Mouse (Mus musculus) heart, embryonic 16.5 days (tissue): ENCODE results near the gene Gusb. TPM values are rescaled to one million over a fixed set of nuclear protein-coding genes. Genes with fewer than 3 reads are reported as not detected.

Experiments
- ATAC-seq: fragments of 200-750 bp; cut with Nextera tagmentation; replicated peaks from 2 replicates; pipeline ENCODE4 v1.8.0; 2017; ENCODE audit warnings: moderate number of reproducible peaks; ENCODE audit not compliant: insufficient read depth, low FRiP score; ENCODE audit errors: extremely low read depth
- H3K27ac ChIP-seq: fragments of 300-500 bp; sonication (generic); 2 replicates; pipeline ENCODE4 v1.5.1; 2014; ENCODE audit warnings: mild to moderate bottlenecking, low read length, control low read depth, moderate library complexity
- H3K27me3 ChIP-seq: fragments of 300-500 bp; sonication (generic); 2 replicates; pipeline ENCODE4 v1.6.1; 2014; ENCODE audit warnings: low read length, mixed read lengths; ENCODE audit not compliant: control insufficient read depth, insufficient read depth
- H3K36me3 ChIP-seq: fragments of 300-500 bp; sonication (generic); 2 replicates; pipeline ENCODE4 v1.6.1; 2014; ENCODE audit not compliant: control insufficient read depth, insufficient read depth
- H3K4me1 ChIP-seq: fragments of 300-500 bp; sonication (generic); 2 replicates; pipeline ENCODE4 v1.6.1; 2014; ENCODE audit warnings: low read length, mixed read lengths; ENCODE audit not compliant: control insufficient read depth, insufficient read depth
- H3K4me2 ChIP-seq: fragments of 300-500 bp; sonication (generic); 2 replicates; pipeline ENCODE4 v1.6.1; 2014; ENCODE audit warnings: low read depth, mild to moderate bottlenecking, control low read depth, low read length
- H3K4me3 ChIP-seq: fragments of 300-500 bp; sonication (generic); 2 replicates; pipeline ENCODE4 v1.5.1; 2014; ENCODE audit warnings: mild to moderate bottlenecking, control low read depth, low read length
- H3K9ac ChIP-seq: fragments of 300-500 bp; sonication (generic); 2 replicates; pipeline ENCODE4 v1.6.1; 2014; ENCODE audit warnings: low read length, control low read depth
- H3K9me3 ChIP-seq: fragments of 300-500 bp; sonication (generic); replicated peaks from 2 replicates; pipeline ENCODE4 v1.6.1; 2016; ENCODE audit warnings: low read length; ENCODE audit not compliant: control insufficient read depth
- WGBS: fragments of 180-500 bp; shearing (Covaris S2); extraction: QIAGEN DNeasy Blood & Tissue Kit; methylation state at CpG from one replicate; pipeline ENCODE4 v1.1.7; 2014; 5-methylcytosine and 5-hydroxymethylcytosine counted together
- polyA plus RNA-seq: library from polyadenylated mRNA; unstranded; fragments of >200 nt; fragmentation: Nextera tagmentation; extraction: Ambion mirVana; gene quantifications from 2 replicates; pipeline ENCODE4 v1.2.1, GENCODE M21; 2015

The Gusb gene
- polyA plus RNA-seq, 1 experiment from 2014 or later: 36.8 TPM

DNA sequence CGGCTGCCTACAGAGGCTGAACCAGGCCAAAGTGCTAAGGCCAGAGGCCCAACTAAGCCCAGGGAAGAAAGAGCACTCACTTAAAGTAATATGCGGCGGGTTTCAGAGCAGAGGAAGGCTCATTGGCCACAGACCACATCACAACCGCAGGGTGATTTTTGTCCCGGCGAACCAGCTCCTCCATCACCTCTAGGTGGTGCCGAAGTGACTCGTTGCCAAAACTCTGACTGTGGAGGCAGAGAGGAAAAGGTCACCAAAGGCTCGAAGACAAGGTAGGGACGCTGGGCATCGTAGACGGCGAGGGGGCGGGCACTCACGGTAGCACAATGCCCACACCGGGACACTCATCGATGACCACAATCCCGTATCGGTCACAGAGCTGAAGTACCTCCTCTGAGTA is 5.1 kb downstream of the Gusb start:
- H3K36me3 ChIP-seq: peaks cover 6% of the 10 kb centered on the region; the same call in 1 of the 2 replicates
- H3K9ac ChIP-seq: no peak overlapping the region
- no peak overlapping the region for H3K4me2 ChIP-seq
- no peaks in the 10 kb centered on the region for H3K27me3 ChIP-seq
- no peak overlapping the region for H3K27ac ChIP-seq
- peaks cover 6% of the 10 kb centered on the region for H3K4me1 ChIP-seq
- WGBS: 61% methylated on average over 19 of the region's 19 CpGs
- ATAC-seq: no peak
- no peak overlapping the region for H3K4me3 ChIP-seq
- H3K9me3 ChIP-seq: no peaks in the 10 kb centered on the region

DNA sequence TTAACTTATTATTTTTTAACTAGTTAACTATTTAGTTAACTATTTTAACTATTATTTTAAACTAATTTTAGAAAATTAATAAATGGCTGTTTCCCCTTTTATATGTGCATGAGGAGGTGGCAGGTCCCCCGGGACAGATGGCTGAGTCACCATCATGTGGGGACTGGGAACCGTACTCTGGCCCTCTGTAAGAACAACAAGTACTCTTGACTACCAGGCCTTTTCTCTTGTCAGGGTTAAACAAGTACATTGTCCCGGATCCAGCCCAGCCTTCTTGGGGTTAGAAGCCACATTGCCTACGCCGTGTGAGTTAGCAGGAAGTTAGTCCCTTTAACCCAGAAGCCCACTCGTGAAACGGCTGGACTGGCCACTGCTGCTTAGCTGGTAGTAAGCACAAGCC is 7.9 kb downstream of the Gusb start:
- no peak for ATAC-seq
- H3K4me3 ChIP-seq: no peak overlapping the region
- no peak overlapping the region for H3K27ac ChIP-seq
- H3K4me1 ChIP-seq: no peaks in the 10 kb centered on the region
- no peak overlapping the region for H3K4me2 ChIP-seq
- WGBS: 87% methylated on average over 7 of the region's 7 CpGs
- H3K36me3 ChIP-seq: peaks cover 6% of the 10 kb centered on the region; the same call in 1 of the 2 replicates
- H3K9ac ChIP-seq: no peak overlapping the region
- no peaks in the 10 kb centered on the region for H3K9me3 ChIP-seq
- H3K27me3 ChIP-seq: no peaks in the 10 kb centered on the region

DNA sequence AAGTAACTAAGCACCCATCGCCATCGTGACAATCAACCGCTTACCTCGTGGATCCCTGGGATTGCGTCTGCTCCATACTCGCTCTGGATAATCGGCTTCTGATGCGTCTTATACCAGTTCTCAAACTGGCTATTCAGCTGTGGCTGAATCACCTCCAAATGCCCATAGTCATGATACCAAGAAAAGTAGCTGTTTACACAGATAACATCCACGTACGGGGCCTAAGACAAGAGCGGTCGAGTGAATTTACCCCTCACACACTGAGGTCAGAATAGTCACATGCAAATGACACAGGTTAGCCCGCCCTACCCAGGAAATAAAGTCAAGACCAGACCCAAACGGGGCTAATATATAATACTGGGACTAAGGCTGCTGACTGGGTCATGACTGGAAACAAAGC is 9.5 kb downstream of the Gusb start:
- Histone ChIP-seq H3K27ac (no peak overlapping the region), H3K9me3 (no peaks in the 10 kb centered on the region), H3K27me3 (no peaks in the 10 kb centered on the region), H3K4me1 (no peaks in the 10 kb centered on the region), H3K36me3 (peaks cover 6% of the 10 kb centered on the region), H3K4me3 (no peak overlapping the region), H3K4me2 (no peak overlapping the region), H3K9ac (no peak overlapping the region)
- no peak for ATAC-seq
- WGBS: 92% methylated on average over 14 of the region's 14 CpGs

- WGBS: 88% methylated on average over 5 of the region's 5 CpGs
- Histone ChIP-seq H3K4me3 (no peak overlapping the region), H3K4me2 (no peak overlapping the region), H3K9ac (no peak overlapping the region), H3K36me3 (peaks cover 10% of the 10 kb centered on the region), H3K4me1 (no peaks in the 10 kb centered on the region), H3K9me3 (no peaks in the 10 kb centered on the region), H3K27ac (no peak overlapping the region), H3K27me3 (no peaks in the 10 kb centered on the region)
- no peak for ATAC-seq
Measured at GRCm38 (mm10) chr5:129991898-129992297, 11.0 kb downstream of the Gusb start.

- H3K4me1 ChIP-seq: no peaks in the 10 kb centered on the region
- H3K4me3 ChIP-seq: no peak overlapping the region
- H3K36me3 ChIP-seq: peaks cover 4% of the 10 kb centered on the region
- 76% methylated on average over 13 of the region's 13 CpGs for WGBS
- ATAC-seq: no peak
- no peak overlapping the region for H3K9ac ChIP-seq
- H3K9me3 ChIP-seq: no peaks in the 10 kb centered on the region
- no peak overlapping the region for H3K27ac ChIP-seq
- H3K27me3 ChIP-seq: no peaks in the 10 kb centered on the region
- no peak overlapping the region for H3K4me2 ChIP-seq
Measured at GRCm38 (mm10) chr5:129989376-129989775, 13.5 kb downstream of the Gusb start.

DNA sequence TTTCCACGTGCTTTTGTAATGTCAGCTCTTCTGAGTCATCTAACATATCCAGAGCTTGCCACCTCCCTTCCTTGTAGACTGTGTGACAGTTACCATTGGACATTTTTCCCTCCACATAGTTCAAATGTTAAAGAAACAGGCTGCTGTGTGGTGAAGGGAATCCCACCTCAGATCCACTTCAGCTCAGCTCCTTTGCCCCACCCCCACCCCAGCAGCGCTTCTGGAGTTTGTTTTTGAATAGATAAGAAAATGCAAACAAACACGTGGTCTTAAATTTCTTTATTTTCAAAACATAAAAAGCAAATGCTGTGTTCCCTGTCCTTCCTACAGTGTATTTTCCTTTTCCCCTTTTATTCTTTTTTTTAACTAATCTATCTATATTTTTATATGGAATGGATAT is 22.6 kb downstream of the Gusb start:
- 36% methylated on average over 3 of the region's 3 CpGs for WGBS
- Histone ChIP-seq H3K36me3 (peaks cover 8% of the 10 kb centered on the region), H3K4me3 (no peak overlapping the region), H3K27ac (no peak overlapping the region), H3K4me1 (no peaks in the 10 kb centered on the region; the same call in 1 of the 2 replicates), H3K9ac (no peak overlapping the region), H3K27me3 (no peaks in the 10 kb centered on the region), H3K4me2 (no peak overlapping the region), H3K9me3 (no peaks in the 10 kb centered on the region)
- ATAC-seq: no peak

DNA sequence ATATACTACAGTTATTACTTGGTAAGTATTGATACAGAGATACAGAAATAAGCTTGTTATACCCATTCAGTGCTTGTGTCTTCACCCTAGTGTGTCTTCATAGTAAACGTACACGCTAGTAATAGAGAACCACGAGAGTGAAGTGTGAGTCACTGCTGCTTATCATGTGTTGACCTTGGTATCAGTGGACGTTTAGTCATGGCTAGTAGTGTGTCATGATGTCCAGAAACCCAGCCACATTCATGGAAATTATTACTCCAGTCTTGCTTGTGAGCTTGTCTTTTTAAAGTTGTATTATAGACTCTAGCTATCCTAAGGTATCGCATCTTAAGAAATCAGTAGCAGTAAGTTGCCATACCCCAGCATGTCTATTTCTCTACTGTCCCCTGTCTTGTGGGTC is 24.2 kb downstream of the Gusb start:
- no peak for ATAC-seq
- H3K36me3 ChIP-seq: peaks cover 8% of the 10 kb centered on the region
- WGBS: 42% methylated on average over 5 of the region's 5 CpGs
- H3K9ac ChIP-seq: no peak overlapping the region
- no peaks in the 10 kb centered on the region for H3K9me3 ChIP-seq
- no peak overlapping the region for H3K4me3 ChIP-seq
- H3K27ac ChIP-seq: no peak overlapping the region
- H3K4me2 ChIP-seq: no peak overlapping the region
- no peaks in the 10 kb centered on the region; the same call in 1 of the 2 replicates for H3K4me1 ChIP-seq
- H3K27me3 ChIP-seq: no peaks in the 10 kb centered on the region

- H3K27ac ChIP-seq: no peak overlapping the region
- H3K4me3 ChIP-seq: no peak overlapping the region
- peaks cover 2% of the 10 kb centered on the region; the same call in 1 of the 2 replicates for H3K36me3 ChIP-seq
- no peaks in the 10 kb centered on the region for H3K27me3 ChIP-seq
- H3K9me3 ChIP-seq: no peaks in the 10 kb centered on the region
- no peak overlapping the region for H3K9ac ChIP-seq
- ATAC-seq: no peak
- no peaks in the 10 kb centered on the region; the same call in 1 of the 2 replicates for H3K4me1 ChIP-seq
- WGBS: 84% methylated on average over 4 of the region's 4 CpGs
- no peak overlapping the region for H3K4me2 ChIP-seq
Measured at GRCm38 (mm10) chr5:129977768-129978167, 25.1 kb downstream of the Gusb start.

DNA sequence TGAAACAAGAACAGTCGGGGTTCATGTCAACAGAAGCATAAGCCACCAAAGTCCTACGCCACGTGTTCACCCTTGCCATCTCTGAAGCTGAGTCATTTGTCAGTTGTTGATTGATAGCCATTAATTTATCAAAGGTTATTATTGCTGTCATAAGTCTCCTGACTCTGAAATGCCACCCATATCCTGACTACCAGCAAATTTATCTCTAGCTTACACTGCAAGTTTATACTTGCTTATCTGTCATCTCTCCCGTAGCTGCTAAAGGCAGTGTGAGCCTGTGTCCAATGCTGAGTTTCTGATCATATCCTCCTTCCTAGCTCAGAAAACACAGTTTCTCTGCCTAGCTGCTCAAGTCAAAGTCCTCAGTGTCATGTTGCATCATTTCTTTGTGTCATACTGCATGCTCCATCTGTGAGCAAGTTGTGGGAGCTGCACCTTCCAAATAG is 28.0 kb downstream of the Gusb start:
- no peak overlapping the region for H3K4me2 ChIP-seq
- no peak overlapping the region for H3K9ac ChIP-seq
- H3K27me3 ChIP-seq: no peaks in the 10 kb centered on the region
- peaks cover 8% of the 10 kb centered on the region; the same call in 1 of the 2 replicates for H3K36me3 ChIP-seq
- ATAC-seq: no peak
- no peaks in the 10 kb centered on the region; the same call in 1 of the 2 replicates for H3K4me1 ChIP-seq
- H3K9me3 ChIP-seq: no peaks in the 10 kb centered on the region
- no peak overlapping the region for H3K27ac ChIP-seq
- no peak overlapping the region for H3K4me3 ChIP-seq
- WGBS: 71% methylated on average over 4 of the region's 4 CpGs
